Mouse (Mus musculus): ENCODE data around the gene Cers3.

The Cers3 gene

DNA sequence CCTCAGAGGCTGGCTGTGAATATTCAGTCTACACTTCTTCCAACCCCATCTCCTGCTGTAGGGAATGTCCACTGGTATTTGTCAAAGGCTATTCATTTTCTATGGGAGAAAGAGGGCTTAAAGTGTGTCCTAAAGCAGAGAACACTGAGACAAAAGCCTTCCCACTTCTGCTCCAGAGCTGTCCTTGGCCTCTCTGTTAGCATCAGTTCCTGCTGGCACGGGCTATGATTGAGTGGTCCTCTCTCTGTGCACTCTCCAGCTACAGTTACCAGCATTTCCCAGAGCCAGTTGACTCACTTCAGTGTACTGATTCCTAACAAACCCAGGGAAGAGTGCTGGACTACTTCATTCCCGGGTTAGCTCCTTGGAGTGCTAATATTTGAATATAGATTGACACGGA lies 43.2 kb downstream of the Cers3 start:
- no peak for DNase-seq

DNA sequence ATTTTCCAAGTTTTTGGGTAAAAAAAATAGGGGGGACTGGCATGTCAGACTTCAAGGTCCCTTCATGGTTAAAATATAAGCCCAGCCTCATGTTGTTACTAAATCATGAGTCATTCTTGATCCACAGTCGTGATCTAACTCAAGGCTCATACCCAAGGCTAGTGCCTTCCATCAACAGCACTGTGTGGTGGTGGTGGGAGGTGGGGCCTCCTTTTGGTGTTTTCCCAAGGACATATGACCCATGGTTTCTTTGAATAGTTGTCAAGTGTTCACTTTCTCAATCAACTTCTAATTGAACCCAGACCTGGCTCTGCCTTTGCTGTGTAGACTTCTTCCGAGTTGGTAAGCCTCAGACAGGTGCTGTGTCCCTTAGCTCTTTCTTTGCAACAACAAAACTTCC lies 44.5 kb downstream of the Cers3 start:
- no peak for DNase-seq

- peak; percentile 63 for DNase-seq
Observed at GRCm38 (mm10) chr7:66789860-66790748, 46.8 kb downstream of the Cers3 start.

DNA sequence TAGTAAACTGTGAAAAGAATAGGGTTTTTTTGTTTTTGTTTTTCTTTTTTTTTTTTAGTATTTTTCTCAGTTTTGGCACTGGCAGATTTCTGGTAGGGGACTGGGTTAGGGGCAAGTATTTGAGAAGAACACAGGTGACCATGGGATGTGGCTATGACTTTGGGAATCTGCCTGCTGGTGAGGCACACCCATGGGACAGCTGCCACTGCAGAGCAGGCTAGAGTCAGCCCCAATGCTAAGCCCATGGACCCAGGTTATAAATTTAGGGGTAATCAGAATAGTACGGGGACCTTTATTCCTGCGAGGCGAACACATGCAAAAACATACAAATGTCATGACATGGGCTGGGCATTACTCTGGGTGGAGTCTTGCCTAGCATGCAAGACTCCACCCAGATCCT lies 47.7 kb downstream of the Cers3 start:
- DNase-seq, result no peak

DNA sequence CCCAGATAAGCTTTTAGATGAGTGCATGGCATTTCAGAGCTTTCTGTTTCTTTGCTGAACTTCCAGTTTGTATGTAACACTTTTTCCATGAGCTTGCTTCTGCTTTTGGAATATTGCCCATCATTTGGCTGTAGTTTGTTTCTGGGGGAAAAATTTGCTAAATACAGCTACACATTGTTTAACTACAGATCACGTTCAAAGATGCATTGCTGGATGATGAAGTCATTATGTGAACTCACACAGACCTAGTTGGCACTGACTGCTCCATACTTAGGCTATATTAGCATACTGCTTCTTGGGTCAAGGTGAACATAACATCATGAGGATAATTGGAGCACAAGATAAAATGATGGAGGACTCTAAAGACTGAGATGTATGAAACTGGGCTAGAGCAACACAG lies 53.6 kb downstream of the Cers3 start:
- DNase-seq, result no peak

DNA sequence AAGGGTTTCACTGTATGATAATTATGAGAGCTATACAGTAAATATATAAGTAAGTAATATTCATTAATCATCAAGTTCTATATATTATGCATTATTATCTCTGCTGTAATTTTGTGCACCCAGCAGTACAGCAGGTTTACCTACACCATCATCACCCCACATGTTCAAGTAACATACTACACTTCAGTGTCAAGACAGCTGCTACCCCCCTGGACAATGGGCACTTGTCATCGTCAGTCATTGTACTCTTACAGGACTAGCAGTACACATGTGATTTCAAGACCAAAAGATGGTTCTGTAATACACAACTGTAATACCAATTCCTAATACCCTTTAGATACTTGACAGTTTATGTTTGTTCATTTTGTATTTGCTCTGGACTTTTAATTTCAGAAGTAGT lies 54.0 kb downstream of the Cers3 start:
- DNase-seq, result no peak

GRCm38 (mm10) chr7:66798826-66799225 lies 55.5 kb downstream of the Cers3 start:
- no peak for DNase-seq

DNA sequence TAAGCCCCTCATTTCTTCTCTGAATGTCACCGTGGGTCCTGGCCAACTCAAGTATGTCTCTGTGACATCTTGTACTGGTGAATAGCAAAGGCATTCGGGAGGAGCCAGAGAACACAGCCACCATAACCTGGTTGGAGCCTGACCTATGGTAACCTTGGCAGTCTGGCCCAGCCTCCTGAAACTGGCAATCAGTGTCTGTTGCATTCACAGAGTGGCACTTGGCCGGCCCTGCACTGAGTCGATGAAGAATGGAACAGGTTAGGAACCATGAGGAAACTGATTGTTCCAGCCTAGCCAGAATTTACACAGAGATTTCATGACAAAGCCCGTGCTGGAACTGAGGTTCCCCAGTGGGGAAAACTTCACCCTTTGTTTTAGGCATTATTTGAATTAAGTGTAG lies 57.5 kb downstream of the Cers3 start:
- DNase-seq, result no peak

- DNase-seq, result no peak
Observed at GRCm38 (mm10) chr7:66801785-66802184, 58.5 kb downstream of the Cers3 start.

DNA sequence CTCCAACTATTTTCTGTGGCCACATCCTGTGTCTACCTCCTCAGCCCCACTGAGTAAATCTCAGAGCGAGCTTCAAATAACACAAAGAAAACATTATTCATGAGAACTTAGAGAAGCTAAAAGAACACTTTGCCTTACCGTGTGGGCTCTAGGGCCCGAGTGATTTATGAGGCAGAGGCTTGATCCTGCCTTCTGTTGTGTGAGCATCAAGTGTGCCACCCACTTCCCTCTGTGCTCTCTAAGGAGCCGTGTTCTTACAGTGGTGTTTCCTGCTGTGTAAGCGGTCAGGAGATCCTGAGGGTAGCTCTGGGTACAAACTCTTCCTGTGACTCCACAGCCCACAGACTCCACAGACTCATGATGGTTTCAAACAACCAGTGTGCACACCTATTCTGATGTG lies 60.5 kb downstream of the Cers3 start:
- DNase-seq, result no peak

GRCm38 (mm10) chr7:66806801-66807200 lies 63.5 kb downstream of the Cers3 start:
- DNase-seq, result no peak

DNA sequence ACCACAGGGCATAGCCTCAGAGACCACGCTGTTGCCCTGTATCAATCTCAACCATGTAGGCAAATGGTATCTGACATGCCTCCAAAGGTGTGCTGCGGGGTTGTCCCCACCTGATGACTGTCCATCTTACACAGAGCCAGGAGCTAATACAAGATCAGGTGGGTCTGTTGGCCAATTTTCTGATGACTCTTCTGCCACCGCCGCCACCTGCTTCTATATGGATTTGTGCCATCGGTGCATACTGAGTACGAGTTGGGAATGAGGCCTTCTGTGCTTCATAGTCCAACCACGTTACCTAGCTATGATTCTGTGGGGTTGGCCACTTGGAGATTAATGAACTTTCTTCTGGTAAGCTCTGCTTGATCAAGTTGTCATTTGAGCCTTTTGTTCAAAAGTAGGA lies 67.1 kb downstream of the Cers3 start:
- no peak for DNase-seq

DNA sequence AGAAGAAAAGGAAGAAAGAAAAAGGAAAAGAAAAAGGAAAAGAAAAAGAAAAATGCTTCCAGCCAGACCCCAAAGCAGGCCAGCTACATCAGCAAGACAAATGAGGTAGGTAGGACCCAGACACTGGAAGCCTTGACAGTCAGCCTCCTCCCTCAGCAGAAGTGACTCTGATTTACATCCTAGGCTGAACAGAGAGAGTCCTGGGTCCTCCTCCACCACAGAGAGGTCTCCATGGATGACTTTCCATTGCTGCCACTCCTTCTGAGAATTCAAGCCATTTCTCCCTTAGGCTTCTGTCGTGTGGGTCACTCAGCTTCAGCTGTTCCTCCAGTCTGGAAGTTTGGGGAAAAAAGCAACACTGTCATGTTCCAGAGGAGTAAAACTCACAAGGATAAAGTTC lies 68.0 kb downstream of the Cers3 start:
- DNase-seq, result no peak

- DNase-seq, result no peak
Observed at GRCm38 (mm10) chr7:66812289-66812688, 69.0 kb downstream of the Cers3 start.

- no peak for DNase-seq
Observed at GRCm38 (mm10) chr7:66812737-66813136, 69.4 kb downstream of the Cers3 start.

- DNase-seq, result no peak
Observed at GRCm38 (mm10) chr7:66813172-66813571, 69.9 kb downstream of the Cers3 start.

DNA sequence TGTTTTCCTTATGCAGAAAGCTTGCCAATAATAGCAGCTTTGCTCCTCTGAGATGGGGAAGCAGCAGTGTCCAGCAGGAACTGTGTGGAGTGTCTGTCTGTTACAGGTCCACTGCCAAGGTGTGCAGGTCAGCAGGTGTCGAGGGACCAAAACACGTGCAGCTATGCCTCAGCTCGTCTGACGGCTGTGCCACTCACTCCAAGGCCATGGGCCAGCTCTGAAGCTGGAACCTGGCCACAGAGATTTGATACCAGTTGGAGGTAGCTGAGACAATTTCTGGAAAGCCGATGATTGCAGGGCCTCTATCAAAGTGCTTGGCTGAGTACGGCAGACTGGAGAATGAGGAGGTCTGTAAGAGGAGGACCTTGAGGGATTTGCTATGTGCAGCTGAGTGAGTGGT lies 72.2 kb downstream of the Cers3 start:
- no peak for DNase-seq

DNA sequence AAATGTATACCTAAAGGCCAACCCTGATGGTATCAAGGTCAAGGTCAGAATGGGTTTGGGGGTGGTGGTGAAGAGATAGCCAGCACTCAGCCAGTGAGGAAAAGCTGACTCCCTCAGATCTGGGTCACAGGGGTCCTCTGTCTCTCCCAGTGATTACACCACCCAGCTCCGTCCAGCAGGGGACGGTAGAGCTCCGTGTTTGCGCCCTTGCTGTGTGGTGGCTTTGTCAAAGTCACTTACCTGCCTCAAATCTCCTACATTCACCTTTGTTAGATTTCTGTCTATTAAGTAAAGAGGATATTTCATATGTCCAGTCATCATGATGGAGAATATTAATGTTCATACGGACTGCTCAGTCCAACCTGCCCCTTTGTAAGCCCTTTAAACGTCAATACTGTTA lies 76.7 kb downstream of the Cers3 start:
- no peak for DNase-seq

DNA sequence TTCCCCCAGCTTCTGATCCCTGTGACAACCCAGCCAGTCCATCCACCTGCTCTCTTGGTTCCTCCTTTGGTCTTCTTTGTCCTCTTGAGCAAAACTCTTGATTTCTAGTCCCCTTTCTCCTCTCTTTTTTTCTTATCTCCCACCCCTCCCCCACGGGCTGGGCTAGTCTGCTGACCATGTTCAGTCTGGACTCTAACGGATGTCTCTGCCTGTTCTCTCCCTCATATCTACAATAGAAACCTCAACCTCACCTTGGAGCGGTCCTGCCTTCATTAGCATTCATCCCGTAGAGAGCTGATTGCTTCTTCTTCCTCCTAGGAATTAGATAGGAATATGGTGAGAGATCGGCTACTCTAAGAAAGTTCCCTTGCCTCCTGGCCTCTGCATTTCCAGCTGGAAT lies 87.5 kb downstream of the Cers3 start:
- DNase-seq, result no peak

DNA sequence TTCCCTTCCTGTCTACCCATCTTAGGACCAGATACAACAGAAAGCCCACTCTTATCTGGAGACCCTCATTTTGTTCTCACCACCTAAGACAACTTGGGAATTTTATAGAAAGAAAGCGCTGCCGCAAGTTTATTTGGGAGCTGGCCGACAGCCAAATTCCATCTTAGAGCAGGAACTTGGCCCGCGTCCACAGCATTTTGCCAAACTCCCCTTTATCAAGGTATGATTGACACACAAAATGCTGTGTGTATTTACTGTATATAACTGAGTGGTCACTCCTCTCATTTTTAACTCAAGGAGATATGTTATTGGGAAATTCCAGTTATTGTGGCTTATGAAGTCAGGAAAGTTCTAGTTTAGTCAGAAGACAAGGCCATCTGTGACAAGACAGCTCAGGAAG lies 88.0 kb downstream of the Cers3 start:
- no peak for DNase-seq

- peak; percentile 94 for DNase-seq
Observed at GRCm38 (mm10) chr7:66839463-66840007, 96.2 kb downstream of the Cers3 start, which contains the start of gene Adamts17. Adamts17 (plus strand) TSS chr7:66839735.

GRCm38 (mm10) chr7:66840008-66840719 lies 96.9 kb downstream of the Cers3 start:
- peak; percentile 14 for DNase-seq

DNA sequence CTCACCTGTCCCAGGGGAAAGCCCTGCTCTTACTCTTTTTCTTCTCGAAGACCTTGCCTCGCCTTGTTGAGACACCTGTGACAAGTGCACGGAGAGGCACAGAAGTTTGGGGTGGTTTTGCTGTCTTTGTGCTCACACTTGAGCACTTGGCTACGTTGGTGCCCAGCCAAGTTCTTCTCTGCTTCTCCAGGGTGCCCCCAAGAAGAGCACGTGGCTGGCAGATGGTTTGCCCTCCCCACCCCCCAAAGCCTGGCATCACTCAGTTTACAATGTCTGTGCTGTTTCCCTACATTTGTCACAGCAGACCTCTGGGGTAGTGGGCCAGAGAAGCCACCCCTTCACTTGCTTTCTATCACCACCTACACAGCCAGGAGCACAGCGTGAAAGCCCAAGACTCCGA lies 97.9 kb downstream of the Cers3 start:
- DNase-seq, result no peak

- peak; percentile 32 for DNase-seq
Observed at GRCm38 (mm10) chr7:66842021-66842420, 98.7 kb downstream of the Cers3 start.

Measured in kidney, adult 11 months (tissue).